Mouse (Mus musculus) neural tube, embryonic 14.5 days (tissue): ENCODE results near the gene Plcd4. TPM values are rescaled to one million over a fixed set of nuclear protein-coding genes. Genes with fewer than 3 reads are reported as not detected.

Experiments
- ATAC-seq: fragments of 200-750 bp; cut with Nextera tagmentation; 2 replicates; pipeline ENCODE4 v1.8.0; 2017; ENCODE audit warnings: low read depth, mild to moderate bottlenecking, moderate TSS enrichment, moderate library complexity
- H3K27ac ChIP-seq: fragments of 300-500 bp; sonication (generic); 2 replicates; pipeline ENCODE4 v1.5.1; 2014; ENCODE audit warnings: low read depth, mild to moderate bottlenecking, control low read depth, low read length, moderate library complexity, mixed read lengths
- H3K27me3 ChIP-seq: fragments of 300-500 bp; sonication (generic); 2 replicates; pipeline ENCODE4 v1.6.1; 2014; ENCODE audit warnings: low read length; ENCODE audit not compliant: control insufficient read depth, insufficient read depth
- H3K36me3 ChIP-seq: fragments of 300-500 bp; sonication (generic); 2 replicates; pipeline ENCODE4 v1.6.1; 2014; ENCODE audit warnings: low read length, mixed read lengths; ENCODE audit not compliant: control insufficient read depth, insufficient read depth
- H3K4me1 ChIP-seq: fragments of 300-500 bp; sonication (generic); 2 replicates; pipeline ENCODE4 v1.6.1; 2014; ENCODE audit warnings: low read length; ENCODE audit not compliant: control insufficient read depth, insufficient read depth
- H3K4me2 ChIP-seq: fragments of 300-500 bp; sonication (generic); 2 replicates; pipeline ENCODE4 v1.6.1; 2014; ENCODE audit warnings: mild to moderate bottlenecking, low read depth, low read length, control low read depth
- H3K4me3 ChIP-seq: fragments of 300-500 bp; sonication (generic); 2 replicates; pipeline ENCODE4 v1.5.1; 2014; ENCODE audit warnings: low read depth, low read length, control low read depth, mixed read lengths
- H3K9ac ChIP-seq: fragments of 300-500 bp; sonication (generic); replicated peaks from 2 replicates; pipeline ENCODE4 v1.6.1; 2014; ENCODE audit warnings: low read depth, mild to moderate bottlenecking, control low read depth, low read length, mixed read lengths
- H3K9me3 ChIP-seq: fragments of 300-500 bp; sonication (generic); 2 replicates; pipeline ENCODE4 v1.6.1; 2016; ENCODE audit warnings: low read length; ENCODE audit not compliant: control insufficient read depth
- WGBS: fragments of 180-500 bp; shearing (Covaris S2); extraction: QIAGEN DNeasy Blood & Tissue Kit; methylation state at CpG from one replicate; pipeline ENCODE4 v1.1.7; 2014; 5-methylcytosine and 5-hydroxymethylcytosine counted together
- polyA plus RNA-seq: library from polyadenylated mRNA; unstranded; fragments of >200 nt; fragmentation: Nextera tagmentation; extraction: Ambion mirVana; gene quantifications from 2 replicates; pipeline ENCODE4 v1.2.1, GENCODE M21; 2014

Plcd4 gene
- polyA plus RNA-seq, 1 experiment from 2014 or later = 7.5 TPM

- Histone ChIP-seq H3K27ac (no peak overlapping the region), H3K4me1 (peaks cover 15% of the 10 kb centered on the region), H3K27me3 (no peaks in the 10 kb centered on the region), H3K4me3 (no peak overlapping the region), H3K9me3 (no peaks in the 10 kb centered on the region), H3K36me3 (no peaks in the 10 kb centered on the region; the same call in 1 of the 2 replicates), H3K4me2 (no peak overlapping the region), H3K9ac (no peak overlapping the region)
- 96% methylated on average over 3 of the region's 3 CpGs for WGBS
- no peak for ATAC-seq
Measured at GRCm38 (mm10) chr1:74584616-74585398, 42.1 kb downstream of the Plcd4 start.

GRCm38 (mm10) chr1:74587233-74587772 lies 44.6 kb downstream of the Plcd4 start:
- Histone ChIP-seq H3K36me3 (peaks cover 15% of the 10 kb centered on the region), H3K27me3 (no peaks in the 10 kb centered on the region), H3K27ac (peak overlapping the region; percentile 79), H3K9me3 (no peaks in the 10 kb centered on the region), H3K4me2 (peak overlapping the region; percentile 93), H3K9ac (peak overlapping the region; percentile 51), H3K4me3 (peak overlapping the region; percentile 72), H3K4me1 (peaks cover 15% of the 10 kb centered on the region)
- ATAC-seq = no peak
- under 1% methylated on average over 24 of the region's 24 CpGs for WGBS

- Histone ChIP-seq H3K4me3 (peak within 1 kb of the TSS; percentile 72), H3K36me3 (peaks cover 15% of the 10 kb centered on the region), H3K27me3 (no peaks in the 10 kb centered on the region), H3K9ac (peak within 1 kb of the TSS; percentile 61), H3K4me2 (peak within 1 kb of the TSS; percentile 93), H3K27ac (peak within 1 kb of the TSS; percentile 79), H3K4me1 (peaks cover 15% of the 10 kb centered on the region), H3K9me3 (no peaks in the 10 kb centered on the region)
- WGBS = under 1% methylated on average over 48 of the region's 48 CpGs
- peak; percentile 99 for ATAC-seq
Measured at GRCm38 (mm10) chr1:74587773-74588445, 45.2 kb downstream of the Plcd4 start, which contains the start of the genes Zfp142 and Bcs1l. Gene Zfp142, minus strand, starts transcription at chr1:74588246. Gene Bcs1l, plus strand, starts transcription at chr1:74588289.

DNA sequence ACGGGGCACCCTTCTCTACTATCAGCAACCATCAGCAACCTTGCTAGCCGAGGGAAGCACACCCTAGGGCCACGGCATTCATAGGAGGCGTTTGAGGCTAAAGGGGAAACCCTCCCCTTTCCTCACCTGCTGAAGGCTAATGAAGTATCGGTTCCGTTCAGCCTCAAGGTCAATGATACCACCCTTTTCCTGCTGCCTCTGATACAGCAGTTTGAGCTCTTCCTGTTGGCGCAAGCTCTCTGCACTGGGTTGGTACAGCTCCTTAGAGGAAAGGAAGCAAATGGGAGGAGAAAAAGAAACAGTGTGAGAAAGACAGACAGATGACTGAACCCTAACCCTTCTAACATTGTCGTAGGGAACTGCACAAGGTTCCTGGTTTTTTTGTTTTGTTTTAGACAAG lies 51.7 kb downstream of the Plcd4 start:
- no peak overlapping the region for H3K9ac ChIP-seq
- no peak overlapping the region for H3K4me2 ChIP-seq
- peaks cover 47% of the 10 kb centered on the region for H3K36me3 ChIP-seq
- ATAC-seq = no peak
- WGBS = 96% methylated on average over 8 of the region's 8 CpGs
- H3K27me3 ChIP-seq = no peaks in the 10 kb centered on the region
- H3K9me3 ChIP-seq = no peaks in the 10 kb centered on the region
- no peaks in the 10 kb centered on the region for H3K4me1 ChIP-seq
- no peak overlapping the region for H3K4me3 ChIP-seq
- no peak overlapping the region for H3K27ac ChIP-seq

DNA sequence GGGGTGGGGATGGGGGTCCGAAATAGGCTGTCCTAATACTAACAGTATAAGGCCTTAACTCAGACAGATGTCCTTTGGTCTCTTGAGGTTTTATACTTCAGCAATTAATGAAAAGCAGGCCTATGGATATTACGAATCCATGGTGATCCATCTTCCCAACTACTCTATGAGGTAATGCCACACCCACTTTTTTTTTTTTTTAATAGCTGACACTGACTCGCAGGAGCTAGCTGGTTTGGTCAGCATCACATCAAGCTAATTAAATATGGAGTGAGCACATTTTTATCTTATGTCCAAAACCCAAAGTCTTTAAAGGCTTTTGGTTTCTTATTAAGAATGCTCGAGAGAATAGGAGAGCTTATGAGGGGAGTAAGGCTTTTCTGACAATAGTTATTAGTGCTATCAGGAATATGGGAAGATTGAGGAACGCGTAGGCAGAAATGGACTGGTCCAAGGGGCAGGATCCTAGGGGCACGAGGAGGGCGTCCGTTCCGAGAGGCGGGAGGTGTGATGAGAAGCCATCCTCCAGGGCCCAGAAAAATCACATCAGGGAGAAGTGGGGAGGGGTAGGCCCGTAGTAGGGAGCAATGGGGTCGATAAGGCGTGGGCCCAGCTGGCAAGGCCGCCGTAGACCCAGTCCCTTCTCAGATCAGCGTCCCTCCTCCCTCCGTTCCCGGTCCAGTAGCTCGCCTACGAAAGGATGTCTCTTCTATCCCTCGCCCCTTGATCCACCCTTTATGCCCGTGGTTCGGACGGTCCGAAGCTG lies 58.0 kb downstream of the Plcd4 start:
- Histone ChIP-seq H3K27ac (peak overlapping the region; percentile 53), H3K27me3 (no peaks in the 10 kb centered on the region), H3K4me2 (peak overlapping the region; percentile 84), H3K9me3 (no peaks in the 10 kb centered on the region), H3K4me3 (peak overlapping the region; percentile 78), H3K4me1 (peaks cover 15% of the 10 kb centered on the region), H3K9ac (peak overlapping the region; percentile 79), H3K36me3 (peaks cover 18% of the 10 kb centered on the region)
- WGBS = 9% methylated on average over 26 of the region's 26 CpGs
- ATAC-seq = peak; percentile 78

DNA sequence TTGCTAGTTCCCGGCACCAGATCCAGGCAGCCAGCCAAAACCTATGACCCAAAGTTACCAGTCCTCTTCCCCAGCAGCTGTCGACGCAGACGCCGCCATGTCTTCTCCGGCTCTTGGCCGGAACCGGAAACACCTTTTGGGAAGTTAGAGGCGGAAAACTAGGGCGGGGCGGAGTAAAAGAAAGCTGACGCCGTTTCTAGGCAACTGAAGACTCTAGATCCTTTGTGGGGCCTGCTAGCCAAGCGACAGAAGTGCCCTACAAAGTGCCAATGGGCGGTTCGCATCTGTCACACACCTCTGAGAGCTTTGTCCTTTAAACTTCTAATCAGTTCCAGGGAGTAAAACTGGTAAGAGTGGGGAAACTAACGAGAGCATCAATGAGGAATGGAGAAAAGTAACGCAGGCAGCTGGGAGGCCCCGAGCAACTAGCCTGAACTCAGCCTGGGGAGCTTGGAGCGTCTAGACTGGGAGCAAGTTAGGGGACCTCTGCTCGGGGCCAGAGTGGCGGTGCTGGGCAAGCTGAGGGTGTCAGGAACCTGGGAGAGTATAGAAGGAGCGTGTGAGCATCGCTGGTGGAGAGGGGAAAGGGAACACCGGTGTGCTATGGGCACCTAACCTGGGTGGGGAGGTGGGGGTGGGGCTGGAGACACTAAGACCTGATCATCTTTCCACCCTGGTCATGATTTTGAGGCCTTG lies 58.7 kb downstream of the Plcd4 start, which contains the start of the genes Rnf25 and Stk36:
Gene Rnf25, minus strand, starts transcription at position 131 of the 696 bp plus-strand sequence.
Gene Stk36, plus strand, starts transcription at position 179 of the 696 bp plus-strand sequence.
- peak within 1 kb of the TSS; percentile 84 for H3K4me2 ChIP-seq
- peak within 1 kb of the TSS; percentile 79 for H3K9ac ChIP-seq
- peaks cover 15% of the 10 kb centered on the region for H3K4me1 ChIP-seq
- no peaks in the 10 kb centered on the region for H3K9me3 ChIP-seq
- no peaks in the 10 kb centered on the region for H3K27me3 ChIP-seq
- WGBS = 8% methylated on average over 25 of the region's 25 CpGs
- peak within 1 kb of the TSS; percentile 53 for H3K27ac ChIP-seq
- ATAC-seq = peak; percentile 92
- peak within 1 kb of the TSS; percentile 78 for H3K4me3 ChIP-seq
- peaks cover 16% of the 10 kb centered on the region for H3K36me3 ChIP-seq
